Mouse (Mus musculus) limb, embryonic 14.5 days (tissue): ENCODE measurements around the gene Pank2. TPM values are rescaled to one million over a fixed set of nuclear protein-coding genes. Genes with fewer than 3 reads are reported as not detected.
"Not testable (repeated sequence)": the region's sequence is repeated elsewhere in the genome, so short reads cannot be mapped to it uniquely, and the experiment has no call there.

ENCODE experiments used
- ATAC-seq: fragments of 200-750 bp; cut with Nextera tagmentation; 2 replicates; pipeline ENCODE4 v1.8.0; 2017; ENCODE audit warnings: low read depth, moderate number of reproducible peaks, moderate TSS enrichment; ENCODE audit not compliant: low FRiP score
- DNase-seq: peaks from one replicate; pipeline ENCODE4 v3.0.0-alpha.2; 2015; ENCODE audit warnings: low spot score
- H3K27ac ChIP-seq: fragments of 300-500 bp; sonication (generic); replicated peaks from 2 replicates; pipeline ENCODE4 v1.5.1; 2014; ENCODE audit warnings: low read depth, mild to moderate bottlenecking, low read length, moderate library complexity, mixed read lengths
- H3K27me3 ChIP-seq: fragments of 300-500 bp; sonication (generic); 2 replicates; pipeline ENCODE4 v1.6.1; 2014; ENCODE audit warnings: low read length, mixed read lengths; ENCODE audit not compliant: control insufficient read depth, insufficient read depth
- H3K36me3 ChIP-seq: fragments of 300-500 bp; sonication (generic); 2 replicates; pipeline ENCODE4 v1.6.1; 2014; ENCODE audit warnings: mild to moderate bottlenecking, low read length, moderate library complexity, mixed read lengths; ENCODE audit not compliant: control insufficient read depth, insufficient read depth
- H3K4me1 ChIP-seq: fragments of 300-500 bp; sonication (generic); 2 replicates; pipeline ENCODE4 v1.6.1; 2014; ENCODE audit warnings: antibody characterized with exemption, low read length, mixed read lengths; ENCODE audit not compliant: control insufficient read depth, insufficient read depth
- H3K4me2 ChIP-seq: fragments of 300-500 bp; sonication (generic); replicated peaks from 2 replicates; pipeline ENCODE4 v1.6.1; 2014; ENCODE audit warnings: low read depth, mild to moderate bottlenecking, low read length, moderate library complexity; ENCODE audit not compliant: severe bottlenecking
- H3K4me3 ChIP-seq: fragments of 300-500 bp; sonication (generic); replicated peaks from 2 replicates; pipeline ENCODE4 v1.5.1; 2014; ENCODE audit warnings: low read length
- H3K9ac ChIP-seq: fragments of 300-500 bp; sonication (generic); 2 replicates; pipeline ENCODE4 v1.6.1; 2014; ENCODE audit warnings: mild to moderate bottlenecking, low read depth, low read length, moderate library complexity; ENCODE audit not compliant: severe bottlenecking
- H3K9me3 ChIP-seq: fragments of 300-500 bp; sonication (generic); 2 replicates; pipeline ENCODE4 v1.6.1; 2016; ENCODE audit warnings: low read length; ENCODE audit not compliant: control insufficient read depth
- POLR2A ChIP-seq: fragments of 200-500 bp; IDR thresholded peaks from 2 replicates; pipeline ENCODE4 v1.8.0; 2012; ENCODE audit warnings: inconsistent platforms, mild to moderate bottlenecking, moderate library complexity, borderline replicate concordance; ENCODE audit not compliant: insufficient read depth, insufficient read length; ENCODE audit errors: extremely low read depth
- WGBS: fragments of 180-500 bp; shearing (Covaris S2); extraction: QIAGEN DNeasy Blood & Tissue Kit; methylation state at CpG from one replicate; pipeline ENCODE4 v1.1.7; 2014; 5-methylcytosine and 5-hydroxymethylcytosine counted together
- polyA plus RNA-seq, 2 experiments: library from polyadenylated mRNA; depleted of rRNA in 1 of 2; stranded (reverse) in 1 of 2; unstranded in 1 of 2; fragments of >200 nt; fragmentation: Nextera tagmentation in 1 of 2; extraction: Ambion mirVana in 1 of 2; gene quantifications; 2 replicates each; pipeline versions ENCODE4 v1.2.1 to v1.2.3; 2012 to 2014

The Pank2 gene
- polyA plus RNA-seq, 2 experiments = 44.6 to 47.2 TPM

GRCm38 (mm10) chr2:131276722-131277121 is 14.4 kb downstream of the Pank2 start:
- no peak overlapping the region for H3K4me2 ChIP-seq
- no peak overlapping the region for H3K4me3 ChIP-seq
- no peaks in the 10 kb centered on the region for H3K9me3 ChIP-seq
- no peak for TF ChIP-seq POLR2A
- H3K27ac ChIP-seq = no peak overlapping the region
- H3K9ac ChIP-seq = no peak overlapping the region
- peaks cover 75% of the 10 kb centered on the region for H3K36me3 ChIP-seq
- H3K27me3 ChIP-seq = no peaks in the 10 kb centered on the region
- 95% methylated on average over 5 of the region's 5 CpGs for WGBS
- DNase-seq = no peak
- 0 out of 2 replicates have a peak, but pooled peaks cover 3% of the 10 kb centered on the region for H3K4me1 ChIP-seq
- no peak for ATAC-seq

GRCm38 (mm10) chr2:131281596-131281995 is 19.3 kb downstream of the Pank2 start:
- H3K27me3 ChIP-seq = no peaks in the 10 kb centered on the region
- H3K4me2 ChIP-seq = no peak overlapping the region
- no peaks in the 10 kb centered on the region for H3K4me1 ChIP-seq
- DNase-seq = no peak
- 88% methylated on average over 1 of the region's 1 CpGs for WGBS
- TF ChIP-seq POLR2A = no peak
- no peak overlapping the region for H3K4me3 ChIP-seq
- H3K36me3 ChIP-seq = peaks cover 74% of the 10 kb centered on the region
- no peak overlapping the region for H3K9ac ChIP-seq
- ATAC-seq = no peak
- H3K27ac ChIP-seq = no peak overlapping the region
- no peaks in the 10 kb centered on the region for H3K9me3 ChIP-seq

DNA sequence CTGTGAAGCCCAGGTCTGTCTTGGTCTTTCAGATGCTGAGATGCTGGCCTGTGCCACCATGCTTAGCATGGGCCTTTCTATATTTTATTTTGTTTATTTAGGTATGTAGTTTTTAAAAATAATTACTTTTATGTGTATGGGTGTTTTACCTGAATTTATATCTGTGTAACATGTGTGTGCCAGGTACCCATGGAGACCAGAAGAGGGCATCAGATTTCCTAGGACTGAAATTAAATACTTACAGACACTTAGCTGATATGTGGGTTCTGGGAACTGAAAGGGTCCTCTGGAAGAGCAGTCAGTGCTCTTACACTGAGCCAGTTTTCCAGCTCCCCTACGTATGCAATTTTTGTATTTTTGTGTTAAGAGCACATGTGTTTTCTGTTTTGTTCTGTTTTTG is 24.0 kb downstream of the Pank2 start:
- DNase-seq = no peak
- no peaks in the 10 kb centered on the region for H3K4me1 ChIP-seq
- no peak overlapping the region for H3K4me2 ChIP-seq
- H3K27ac ChIP-seq = no peak overlapping the region
- no peaks in the 10 kb centered on the region for H3K27me3 ChIP-seq
- H3K9ac ChIP-seq = no peak overlapping the region
- ATAC-seq = no peak
- TF ChIP-seq POLR2A = no peak
- H3K36me3 ChIP-seq = peaks cover 62% of the 10 kb centered on the region
- WGBS = 55% methylated on average over 1 of the region's 1 CpGs
- H3K9me3 ChIP-seq = no peaks in the 10 kb centered on the region
- no peak overlapping the region for H3K4me3 ChIP-seq

DNA sequence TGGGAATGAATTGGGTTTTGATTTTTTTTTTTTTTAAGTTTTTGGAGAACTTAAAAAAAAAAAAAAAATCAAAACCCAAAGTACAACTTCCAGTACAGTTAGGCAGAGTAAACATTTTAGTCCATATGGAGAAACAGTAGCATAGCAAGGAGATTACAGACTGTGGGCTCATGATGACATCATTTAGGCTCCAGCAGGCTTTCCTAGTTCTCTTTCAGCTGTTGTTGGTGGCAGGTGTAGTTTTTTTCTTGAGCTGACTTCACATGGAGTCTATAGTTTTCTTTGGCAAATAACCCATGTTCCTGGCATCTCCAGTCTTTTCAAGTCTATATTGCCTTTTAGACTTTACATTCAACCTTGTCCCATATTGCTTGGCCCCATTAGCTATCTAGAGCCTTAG is 28.4 kb downstream of the Pank2 start:
- DNase-seq = no peak
- no peaks in the 10 kb centered on the region for H3K9me3 ChIP-seq

GRCm38 (mm10) chr2:131296746-131297261 is 34.5 kb downstream of the Pank2 start:
- Histone ChIP-seq H3K4me2 (no peak overlapping the region), H3K9ac (no peak overlapping the region), H3K4me3 (no peak overlapping the region), H3K36me3 (peaks cover 58% of the 10 kb centered on the region), H3K9me3 (no peaks in the 10 kb centered on the region), H3K27me3 (no peaks in the 10 kb centered on the region), H3K4me1 (no peaks in the 10 kb centered on the region), H3K27ac (no peak overlapping the region)
- ATAC-seq (no peak), DNase-seq (no peak)
- 75% methylated on average over 2 of the region's 2 CpGs for WGBS
- TF ChIP-seq POLR2A = no peak

More for the DNA sequence above, 28.4 kb downstream of the Pank2 start:
- ATAC-seq = 0 out of 2 replicates have a peak, but pooled peaks have one; percentile 51
- Histone ChIP-seq H3K27ac (no peak overlapping the region), H3K36me3 (peaks cover 62% of the 10 kb centered on the region), H3K9ac (no peak overlapping the region), H3K4me3 (no peak overlapping the region), H3K27me3 (no peaks in the 10 kb centered on the region), H3K4me1 (no peaks in the 10 kb centered on the region), H3K4me2 (no peak overlapping the region)
- TF ChIP-seq POLR2A = no peak

DNA sequence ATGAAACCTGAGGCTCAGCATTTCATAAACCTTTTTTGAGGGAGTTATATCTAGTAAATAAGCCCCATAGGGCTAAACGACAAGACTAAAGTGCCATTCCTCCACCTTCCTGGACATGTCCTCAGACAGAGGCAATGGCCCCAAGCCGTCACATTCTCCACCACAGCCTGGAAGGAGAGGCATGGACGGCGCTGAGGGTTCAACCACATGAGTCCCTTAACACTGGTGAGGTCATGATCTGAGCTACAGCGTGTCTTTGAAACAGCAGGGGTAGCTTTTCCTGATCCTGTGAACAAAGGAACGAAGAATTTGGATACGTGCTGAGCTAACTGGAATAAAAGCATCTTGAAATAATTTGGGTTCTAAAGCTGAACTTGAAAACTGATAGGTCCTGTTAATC is 36.4 kb downstream of the Pank2 start:
- peaks cover 55% of the 10 kb centered on the region for H3K36me3 ChIP-seq
- not testable (repeated sequence) for H3K27me3 ChIP-seq, H3K4me2 ChIP-seq, H3K4me3 ChIP-seq, H3K27ac ChIP-seq, H3K9ac ChIP-seq, H3K9me3 ChIP-seq, H3K4me1 ChIP-seq, ATAC-seq, DNase-seq
- WGBS = 47% methylated on average over 7 of the region's 7 CpGs
